ENCODE assay signal across 8 mouse cellular contexts in genomic region chr1:156229448-156229847, GRCm38 (mm10). TPM values are rescaled to one million over a fixed set of nuclear protein-coding genes. Genes with fewer than 3 reads are reported as not detected.
DNase-seq lines count a peak whose midpoint lies in the region; ATAC-seq and TF ChIP-seq lines count a peak whose summit lies in the region.

No protein-coding gene starts in this region.

- TF ChIP-seq POLR2A in brain, embryonic 14.5 days (IDR thresholded peaks at IDR 0.05; ENCODE audit: borderline replicate concordance, extremely low read depth, insufficient read depth, insufficient read length, poor library complexity, severe bottlenecking), result no peak

- H3K27me3 ChIP-seq in liver, embryonic 16.5 days (ENCODE audit: control insufficient read depth, insufficient read depth, low read depth, low read length), result no peaks in the 10 kb centered on the region

- WGBS in liver, embryonic 16.5 days (ENCODE audit: insufficient replicate concordance), result 10% methylated on average over 7 of the region's 7 CpGs

- H3K4me2 ChIP-seq in liver, embryonic 16.5 days (ENCODE audit: low read depth, low read length), result no peak overlapping the region

- peak; percentile 54 for DNase-seq in 416B (ENCODE audit: low read depth)
- peak; percentile 23 to 30 for DNase-seq in CD8-positive naive resting alpha-beta T cell, adult 2 months (ENCODE audit: low read depth in 2 of 2, low spot score in 2 of 2)
- DNase-seq in brain, embryonic 14.5 days (ENCODE audit: low read depth), result peak; percentile 71
- DNase-seq in gastrocnemius, postnatal 10 days, result peak; percentile 43
- DNase-seq in kidney, postnatal 14 days, result peak; percentile 63
- DNase-seq in ovary, postnatal 14 days (ENCODE audit: low spot score), result peak; percentile 31

- no peaks in the 10 kb centered on the region for H3K9me3 ChIP-seq in liver, embryonic 16.5 days (replicated peaks; ENCODE audit: control insufficient read depth, low read length)

- no peak overlapping the region for H3K9ac ChIP-seq in liver, embryonic 16.5 days (ENCODE audit: low read depth, low read length)

- no peak overlapping the region for H3K4me3 ChIP-seq in liver, embryonic 16.5 days (ENCODE audit: low read depth, low read length)

- H3K4me1 ChIP-seq in liver, embryonic 16.5 days (ENCODE audit: control insufficient read depth, low read depth, low read length), result peaks cover 20% of the 10 kb centered on the region

- no peaks in the 10 kb centered on the region for H3K36me3 ChIP-seq in liver, embryonic 16.5 days (ENCODE audit: control insufficient read depth, insufficient read depth)

- ATAC-seq in liver, embryonic 16.5 days (ENCODE audit: low read depth), result 0 out of 2 replicates have a peak, but pooled peaks have one; percentile 44
- no peak for ATAC-seq in monocyte, adult 5-6 weeks (replicated peaks; ENCODE audit: insufficient number of reproducible peaks, low FRiP score, low TSS enrichment, poor library complexity, severe bottlenecking)

- no peak overlapping the region for H3K27ac ChIP-seq in liver, embryonic 16.5 days (ENCODE audit: low read length)

- peak; percentile 85 for TF ChIP-seq CTCF in brain, embryonic 14.5 days (IDR thresholded peaks at IDR 0.05; ENCODE audit: borderline replicate concordance, extremely low read depth, insufficient read depth, insufficient read length)

RNA-seq across cellular contexts. Expression of gene Fam163a, which starts 24.6 kb away (rescaled TPM):
- 1.7 and 4.0 TPM in 2 replicates for polyA plus RNA-seq in brain, embryonic 14.5 days (2012; rRNA removed)
- under 1 TPM; 0.05 to 0.07 TPM for total RNA-seq in gastrocnemius, postnatal 10 days (2021)
- 0.02 TPM in 2 replicates for polyA plus RNA-seq in liver, embryonic 16.5 days (2015; fragmentation: Nextera tagmentation; extraction: Ambion mirVana)
- total RNA-seq in monocyte, adult 5-6 weeks (2017), result not detected in 3 replicates
